Mouse (Mus musculus): Measurements from ENCODE around the gene Sat2. TPM values are rescaled to one million over a fixed set of nuclear protein-coding genes. Genes with fewer than 3 reads are reported as not detected.

Gene Sat2
- polyA plus RNA-seq, 1 experiment from 2014 or later = 16.2 TPM

DNA sequence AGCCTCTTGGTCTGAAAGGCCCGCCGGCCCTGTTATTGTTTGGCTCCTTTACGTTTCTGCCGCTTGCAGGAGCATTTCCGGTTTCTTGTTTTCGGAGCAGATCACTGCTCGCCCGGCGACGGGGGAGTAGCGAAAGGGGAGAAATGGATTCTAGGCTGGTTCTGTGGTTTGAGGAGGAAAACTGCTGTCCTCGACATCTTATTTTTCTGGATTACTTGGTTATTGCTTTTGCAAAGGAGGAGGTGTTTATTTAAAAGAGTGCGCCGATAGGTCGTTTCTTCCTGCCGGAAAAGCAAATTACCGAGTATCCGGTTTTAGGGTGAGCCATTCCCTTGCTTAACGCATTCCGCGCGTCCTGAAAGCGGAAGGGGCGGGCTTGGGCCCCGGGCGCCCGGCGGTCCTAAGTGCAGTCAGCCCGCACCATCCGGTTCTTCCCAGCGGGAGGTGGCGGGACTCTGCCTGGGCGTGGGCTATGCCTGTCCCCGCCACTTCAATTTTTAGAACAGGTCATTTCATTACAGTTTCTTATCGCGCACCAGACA is 40.6 kb upstream of the Sat2 start:
- H3K4me2 ChIP-seq (ENCODE audit: low read depth, severe bottlenecking) = peak overlapping the region; percentile 61
- ATAC-seq (ENCODE audit: insufficient number of reproducible peaks, low FRiP score, low TSS enrichment, low read depth) = peak; percentile 78
- DNase-seq (ENCODE audit: low spot score) = peak; percentile 92
- peak overlapping the region; percentile 85 for H3K9ac ChIP-seq (ENCODE audit: low read length)
- H3K4me3 ChIP-seq (ENCODE audit: low read depth, low read length) = peak overlapping the region; percentile 84
- no peaks in the 10 kb centered on the region for H3K9me3 ChIP-seq (ENCODE audit: control insufficient read depth, low read length)
- H3K27me3 ChIP-seq (ENCODE audit: control insufficient read depth, insufficient read depth, low read length) = no peaks in the 10 kb centered on the region
- peak overlapping the region; percentile 87 for H3K27ac ChIP-seq (replicated peaks; ENCODE audit: low read depth, low read length)
- H3K36me3 ChIP-seq (ENCODE audit: control insufficient read depth, insufficient read depth, low read length) = no peaks in the 10 kb centered on the region; the same call in 1 of the 2 replicates
- H3K4me1 ChIP-seq (ENCODE audit: control insufficient read depth, insufficient read depth, low read length) = peaks cover 16% of the 10 kb centered on the region
- under 1% methylated on average over 36 of the region's 36 CpGs for WGBS

DNA sequence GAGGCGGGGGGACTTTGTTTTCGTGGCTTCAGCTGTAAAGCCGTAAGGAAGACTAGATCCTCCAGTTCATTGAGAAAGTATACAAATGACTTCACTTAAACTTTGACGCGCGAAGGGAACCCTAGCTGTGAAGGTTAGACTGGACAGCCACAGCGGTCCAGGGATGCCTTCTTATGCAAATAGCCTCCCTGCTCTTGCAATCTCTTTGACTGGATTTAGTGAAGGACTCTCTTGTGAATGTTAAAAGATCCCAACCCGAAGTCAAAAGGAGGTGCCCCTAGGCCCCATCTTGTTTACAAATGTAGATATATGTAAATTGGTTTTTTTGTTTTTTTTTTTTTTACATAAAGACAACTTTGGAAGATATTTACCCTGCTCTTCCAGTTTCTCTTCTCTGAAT is 40.0 kb upstream of the Sat2 start:
- DNase-seq (ENCODE audit: low spot score) (no peak), ATAC-seq (ENCODE audit: insufficient number of reproducible peaks, low FRiP score, low TSS enrichment, low read depth) (no peak)
- H3K9ac ChIP-seq (ENCODE audit: low read length) = peak overlapping the region; percentile 55
- H3K4me3 ChIP-seq (ENCODE audit: low read depth, low read length) = peak overlapping the region; percentile 84
- H3K27ac ChIP-seq (replicated peaks; ENCODE audit: low read depth, low read length) = peak overlapping the region; percentile 87
- peak overlapping the region; percentile 61 for H3K4me2 ChIP-seq (ENCODE audit: low read depth, severe bottlenecking)
- no peaks in the 10 kb centered on the region for H3K27me3 ChIP-seq (ENCODE audit: control insufficient read depth, insufficient read depth, low read length)
- no peaks in the 10 kb centered on the region; the same call in 1 of the 2 replicates for H3K36me3 ChIP-seq (ENCODE audit: control insufficient read depth, insufficient read depth, low read length)
- peaks cover 16% of the 10 kb centered on the region for H3K4me1 ChIP-seq (ENCODE audit: control insufficient read depth, insufficient read depth, low read length)
- H3K9me3 ChIP-seq (ENCODE audit: control insufficient read depth, low read length) = no peaks in the 10 kb centered on the region
- WGBS = 2% methylated on average over 8 of the region's 8 CpGs

DNA sequence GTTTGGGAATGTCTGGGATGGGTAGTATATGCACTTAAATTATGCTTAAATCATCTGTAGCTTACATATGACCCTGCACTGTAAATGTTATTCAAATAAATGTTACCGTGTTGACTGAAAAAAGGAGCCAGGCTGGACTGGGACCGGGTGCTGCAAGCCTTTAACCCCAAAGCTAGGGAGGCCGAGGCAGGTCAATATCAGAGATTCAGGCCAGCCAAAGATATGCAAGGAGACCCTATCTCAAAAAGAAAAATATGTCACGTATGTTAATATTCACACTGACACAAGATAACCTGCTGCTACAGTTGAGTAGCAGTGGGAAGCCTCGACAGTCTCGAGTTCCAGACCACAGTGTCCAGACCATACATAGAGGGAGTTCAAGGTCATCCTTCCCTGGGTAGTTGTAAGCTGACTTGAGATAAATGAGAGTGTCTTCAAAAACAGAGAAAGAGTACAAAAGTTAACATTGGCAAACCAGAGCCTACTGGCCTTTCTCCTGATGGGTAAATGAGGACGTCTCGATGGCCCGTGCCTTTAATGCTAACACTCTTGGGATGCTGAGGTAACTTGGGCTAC is 39.5 kb upstream of the Sat2 start:
- Histone ChIP-seq H3K4me3 (ENCODE audit: low read depth, low read length) (no peak overlapping the region; the same call in 1 of the 2 replicates), H3K4me2 (ENCODE audit: low read depth, severe bottlenecking) (peak overlapping the region; percentile 61), H3K36me3 (ENCODE audit: control insufficient read depth, insufficient read depth, low read length) (no peaks in the 10 kb centered on the region; the same call in 1 of the 2 replicates), H3K27ac (replicated peaks; ENCODE audit: low read depth, low read length) (no peak overlapping the region), H3K9ac (ENCODE audit: low read length) (no peak overlapping the region), H3K27me3 (ENCODE audit: control insufficient read depth, insufficient read depth, low read length) (no peaks in the 10 kb centered on the region), H3K9me3 (ENCODE audit: control insufficient read depth, low read length) (no peaks in the 10 kb centered on the region), H3K4me1 (ENCODE audit: control insufficient read depth, insufficient read depth, low read length) (peaks cover 14% of the 10 kb centered on the region)
- DNase-seq (ENCODE audit: low spot score) (no peak), ATAC-seq (ENCODE audit: insufficient number of reproducible peaks, low FRiP score, low TSS enrichment, low read depth) (no peak)
- 74% methylated on average over 9 of the region's 9 CpGs for WGBS

DNA sequence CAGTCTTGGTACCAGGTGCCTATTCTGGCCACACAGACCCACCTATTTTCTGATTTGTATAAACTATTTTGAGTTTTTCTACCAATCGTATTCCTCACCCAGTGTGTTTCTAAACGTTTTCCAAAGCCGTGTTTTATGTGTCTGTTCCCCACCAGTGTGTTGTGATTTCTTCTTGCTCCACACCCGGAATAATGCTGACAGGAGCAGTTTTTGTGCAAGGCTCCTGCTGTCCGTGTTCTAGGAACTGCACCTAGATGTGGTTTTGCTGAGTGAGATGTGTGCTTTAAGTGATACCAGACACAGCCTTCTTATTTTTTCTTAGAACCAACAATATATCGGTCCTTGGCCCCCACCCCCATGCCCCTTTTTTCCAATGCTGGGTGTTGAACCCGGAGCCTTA is 37.8 kb upstream of the Sat2 start:
- Histone ChIP-seq H3K4me2 (ENCODE audit: low read depth, severe bottlenecking) (no peak overlapping the region), H3K27ac (replicated peaks; ENCODE audit: low read depth, low read length) (no peak overlapping the region), H3K36me3 (ENCODE audit: control insufficient read depth, insufficient read depth, low read length) (peaks cover 10% of the 10 kb centered on the region), H3K9ac (ENCODE audit: low read length) (no peak overlapping the region), H3K27me3 (ENCODE audit: control insufficient read depth, insufficient read depth, low read length) (no peaks in the 10 kb centered on the region), H3K4me1 (ENCODE audit: control insufficient read depth, insufficient read depth, low read length) (0 out of 2 replicates have a peak, but pooled peaks cover 4% of the 10 kb centered on the region), H3K9me3 (ENCODE audit: control insufficient read depth, low read length) (no peaks in the 10 kb centered on the region), H3K4me3 (ENCODE audit: low read depth, low read length) (no peak overlapping the region)
- ATAC-seq (ENCODE audit: insufficient number of reproducible peaks, low FRiP score, low TSS enrichment, low read depth) (no peak), DNase-seq (ENCODE audit: low spot score) (no peak)
- WGBS = 86% methylated on average over 7 of the region's 7 CpGs

DNA sequence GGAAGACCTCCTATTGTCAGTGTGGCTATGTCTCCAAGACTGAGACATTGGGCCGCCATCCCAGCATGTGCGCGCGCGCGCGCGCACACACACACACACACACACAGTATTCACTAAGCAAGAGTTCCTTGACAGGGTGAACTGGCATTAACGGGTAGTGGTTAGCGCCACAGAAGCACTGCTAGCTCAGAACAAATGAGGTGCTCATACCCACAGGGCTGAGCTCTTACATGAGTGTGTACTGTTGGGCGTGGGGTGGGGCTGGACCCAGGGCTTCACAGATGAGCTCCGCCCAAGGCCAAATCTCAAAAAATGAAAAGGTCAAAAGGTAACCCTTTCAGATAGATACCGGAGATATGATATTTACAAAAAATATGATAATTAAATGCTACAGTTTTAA is 36.9 kb upstream of the Sat2 start:
- no peak overlapping the region for H3K4me3 ChIP-seq (ENCODE audit: low read depth, low read length)
- ATAC-seq (ENCODE audit: insufficient number of reproducible peaks, low FRiP score, low TSS enrichment, low read depth) = no peak
- 95% methylated on average over 13 of the region's 13 CpGs for WGBS
- no peaks in the 10 kb centered on the region for H3K9me3 ChIP-seq (ENCODE audit: control insufficient read depth, low read length)
- no peak overlapping the region for H3K4me2 ChIP-seq (ENCODE audit: low read depth, severe bottlenecking)
- H3K4me1 ChIP-seq (ENCODE audit: control insufficient read depth, insufficient read depth, low read length) = 0 out of 2 replicates have a peak, but pooled peaks cover 4% of the 10 kb centered on the region
- H3K27me3 ChIP-seq (ENCODE audit: control insufficient read depth, insufficient read depth, low read length) = no peaks in the 10 kb centered on the region
- H3K27ac ChIP-seq (replicated peaks; ENCODE audit: low read depth, low read length) = no peak overlapping the region
- H3K9ac ChIP-seq (ENCODE audit: low read length) = no peak overlapping the region
- DNase-seq (ENCODE audit: low spot score) = no peak
- peaks cover 18% of the 10 kb centered on the region for H3K36me3 ChIP-seq (ENCODE audit: control insufficient read depth, insufficient read depth, low read length)

DNA sequence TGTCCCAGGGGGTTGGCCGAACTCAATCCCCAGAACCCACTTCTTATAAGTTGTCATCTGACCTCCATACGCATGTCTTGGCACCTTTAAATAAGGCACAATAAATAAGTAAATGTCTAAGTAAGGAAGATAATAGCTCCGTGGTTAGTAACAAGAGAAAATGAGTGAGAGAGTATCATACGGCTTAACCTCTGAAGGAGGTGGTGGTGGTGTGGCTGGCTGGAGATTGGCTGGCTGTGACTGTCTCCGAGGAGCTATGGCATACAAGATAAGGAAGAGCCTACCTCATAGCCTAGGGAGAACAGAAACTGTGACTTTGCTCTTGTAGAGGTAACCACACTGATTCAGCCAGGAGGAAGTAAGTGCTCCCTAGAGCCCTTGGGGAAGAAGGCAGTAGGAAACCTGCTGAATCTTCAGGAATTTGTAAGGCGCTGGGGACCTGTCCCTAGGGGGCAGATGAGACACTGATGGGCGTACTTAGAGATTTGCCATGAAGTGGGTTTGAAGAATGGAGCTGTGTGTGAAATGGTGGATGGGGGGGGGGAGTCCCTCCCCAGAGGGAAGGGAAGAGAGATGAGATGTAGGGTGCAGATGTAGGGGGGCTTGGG is 36.0 kb upstream of the Sat2 start:
- no peak for DNase-seq (ENCODE audit: low spot score)
- no peak overlapping the region for H3K4me3 ChIP-seq (ENCODE audit: low read depth, low read length)
- 87% methylated on average over 7 of the region's 7 CpGs for WGBS
- no peaks in the 10 kb centered on the region for H3K27me3 ChIP-seq (ENCODE audit: control insufficient read depth, insufficient read depth, low read length)
- no peak overlapping the region for H3K27ac ChIP-seq (replicated peaks; ENCODE audit: low read depth, low read length)
- no peak overlapping the region for H3K9ac ChIP-seq (ENCODE audit: low read length)
- H3K4me1 ChIP-seq (ENCODE audit: control insufficient read depth, insufficient read depth, low read length) = 0 out of 2 replicates have a peak, but pooled peaks cover 4% of the 10 kb centered on the region
- no peak overlapping the region for H3K4me2 ChIP-seq (ENCODE audit: low read depth, severe bottlenecking)
- H3K36me3 ChIP-seq (ENCODE audit: control insufficient read depth, insufficient read depth, low read length) = peaks cover 23% of the 10 kb centered on the region
- ATAC-seq (ENCODE audit: insufficient number of reproducible peaks, low FRiP score, low TSS enrichment, low read depth) = no peak
- H3K9me3 ChIP-seq (ENCODE audit: control insufficient read depth, low read length) = no peaks in the 10 kb centered on the region

DNA sequence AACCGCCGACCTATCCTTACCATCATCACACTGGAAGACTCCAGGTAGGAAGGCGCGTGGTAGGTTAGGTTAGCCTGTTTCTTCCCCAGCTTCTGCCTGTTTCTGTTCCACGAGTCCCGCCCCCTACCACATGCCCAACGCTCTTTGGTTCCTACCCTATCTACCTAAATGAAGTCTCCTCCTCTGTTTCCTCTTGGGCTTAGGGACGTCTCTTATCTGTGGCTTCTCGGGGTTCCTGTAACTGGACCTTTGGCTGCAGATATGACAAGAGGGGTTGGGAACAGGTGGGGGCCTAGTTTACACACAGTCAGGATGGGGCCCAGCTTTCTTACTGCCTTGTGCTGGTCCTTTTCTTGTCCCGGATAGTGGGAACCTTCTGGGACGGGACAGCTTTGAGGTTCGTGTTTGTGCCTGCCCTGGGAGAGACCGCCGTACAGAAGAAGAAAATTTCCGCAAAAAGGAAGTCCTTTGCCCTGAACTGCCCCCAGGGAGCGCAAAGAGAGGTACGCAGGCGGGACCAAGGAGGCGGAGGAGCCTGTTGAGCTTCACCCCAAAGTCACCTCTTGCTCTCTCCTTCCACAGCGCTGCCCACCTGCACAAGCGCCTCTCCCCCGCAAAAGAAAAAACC is 32.5 kb upstream of the Sat2 start:
- no peak for DNase-seq (ENCODE audit: low spot score)
- Histone ChIP-seq H3K36me3 (ENCODE audit: control insufficient read depth, insufficient read depth, low read length) (peaks cover 39% of the 10 kb centered on the region), H3K27ac (replicated peaks; ENCODE audit: low read depth, low read length) (no peak overlapping the region), H3K9ac (ENCODE audit: low read length) (no peak overlapping the region), H3K4me2 (ENCODE audit: low read depth, severe bottlenecking) (no peak overlapping the region), H3K4me3 (ENCODE audit: low read depth, low read length) (no peak overlapping the region), H3K9me3 (ENCODE audit: control insufficient read depth, low read length) (no peaks in the 10 kb centered on the region), H3K4me1 (ENCODE audit: control insufficient read depth, insufficient read depth, low read length) (no peaks in the 10 kb centered on the region), H3K27me3 (ENCODE audit: control insufficient read depth, insufficient read depth, low read length) (no peaks in the 10 kb centered on the region)
- ATAC-seq (ENCODE audit: insufficient number of reproducible peaks, low FRiP score, low TSS enrichment, low read depth) = no peak
- WGBS = 92% methylated on average over 22 of the region's 22 CpGs

DNA sequence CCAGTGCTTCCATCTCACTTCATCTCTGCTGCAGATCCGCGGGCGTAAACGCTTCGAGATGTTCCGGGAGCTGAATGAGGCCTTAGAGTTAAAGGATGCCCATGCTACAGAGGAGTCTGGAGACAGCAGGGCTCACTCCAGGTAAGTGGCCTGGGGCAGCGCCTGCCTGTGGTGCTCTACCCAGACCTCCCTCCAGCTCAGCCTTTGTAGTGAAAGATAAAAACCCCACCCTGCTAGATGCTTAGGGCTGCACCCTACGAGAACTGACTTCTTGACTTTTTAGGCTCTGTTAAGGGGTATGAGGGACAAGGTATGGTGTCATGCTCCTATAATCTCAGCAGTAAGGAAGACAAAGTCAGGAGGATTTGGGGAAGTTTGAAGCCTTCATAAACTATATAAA is 31.2 kb upstream of the Sat2 start:
- H3K36me3 ChIP-seq (ENCODE audit: control insufficient read depth, insufficient read depth, low read length) = peaks cover 39% of the 10 kb centered on the region
- WGBS = 94% methylated on average over 8 of the region's 8 CpGs
- no peak overlapping the region for H3K4me2 ChIP-seq (ENCODE audit: low read depth, severe bottlenecking)
- H3K9ac ChIP-seq (ENCODE audit: low read length) = no peak overlapping the region
- no peak overlapping the region for H3K27ac ChIP-seq (replicated peaks; ENCODE audit: low read depth, low read length)
- H3K9me3 ChIP-seq (ENCODE audit: control insufficient read depth, low read length) = no peaks in the 10 kb centered on the region
- ATAC-seq (ENCODE audit: insufficient number of reproducible peaks, low FRiP score, low TSS enrichment, low read depth) (no peak), DNase-seq (ENCODE audit: low spot score) (no peak)
- H3K4me1 ChIP-seq (ENCODE audit: control insufficient read depth, insufficient read depth, low read length) = no peaks in the 10 kb centered on the region
- no peaks in the 10 kb centered on the region for H3K27me3 ChIP-seq (ENCODE audit: control insufficient read depth, insufficient read depth, low read length)
- H3K4me3 ChIP-seq (ENCODE audit: low read depth, low read length) = no peak overlapping the region
